Mouse (Mus musculus) embryonic facial prominence, embryonic 13.5 days (tissue): Measurements from ENCODE around the gene Mrtfa. TPM values are rescaled to one million over a fixed set of nuclear protein-coding genes. Genes with fewer than 3 reads are reported as not detected.

Experiments used
- ATAC-seq: fragments of 200-750 bp; cut with Nextera tagmentation; 2 replicates; pipeline ENCODE4 v1.8.0; 2017; ENCODE audit warnings: low read depth; ENCODE audit not compliant: insufficient number of reproducible peaks, insufficient read depth, low FRiP score, low TSS enrichment
- H3K27ac ChIP-seq: fragments of 300-500 bp; sonication (generic); 2 replicates; pipeline ENCODE4 v1.5.1; 2015; ENCODE audit warnings: moderate library complexity, mild to moderate bottlenecking, inconsistent platforms
- H3K27me3 ChIP-seq: fragments of 300-500 bp; sonication (generic); 2 replicates; pipeline ENCODE4 v1.6.1; 2015; ENCODE audit warnings: mild to moderate bottlenecking, inconsistent platforms
- H3K36me3 ChIP-seq: fragments of 300-500 bp; sonication (generic); 2 replicates; pipeline ENCODE4 v1.6.1; 2015; ENCODE audit warnings: mild to moderate bottlenecking, inconsistent platforms
- H3K4me1 ChIP-seq: fragments of 300-500 bp; sonication (generic); 2 replicates; pipeline ENCODE4 v1.6.1; 2015; ENCODE audit warnings: inconsistent platforms
- H3K4me2 ChIP-seq: fragments of 300-500 bp; sonication (generic); 2 replicates; pipeline ENCODE4 v1.6.1; 2015; ENCODE audit warnings: moderate library complexity, mild to moderate bottlenecking, inconsistent platforms
- H3K4me3 ChIP-seq: fragments of 300-500 bp; sonication (generic); 2 replicates; pipeline ENCODE4 v1.5.1; 2015; ENCODE audit warnings: mild to moderate bottlenecking, inconsistent platforms
- H3K9ac ChIP-seq: fragments of 300-500 bp; sonication (generic); 2 replicates; pipeline ENCODE4 v1.6.1; 2015; ENCODE audit warnings: mild to moderate bottlenecking, inconsistent platforms
- H3K9me3 ChIP-seq: fragments of 300-500 bp; sonication (generic); 2 replicates; pipeline ENCODE4 v1.6.1; 2016; ENCODE audit warnings: inconsistent platforms
- WGBS: fragments of 180-500 bp; shearing (Covaris S2); methylation state at CpG from one replicate; pipeline ENCODE4 v1.1.7; 2015; ENCODE audit warnings: mixed read lengths; 5-methylcytosine and 5-hydroxymethylcytosine counted together
- polyA plus RNA-seq: library from polyadenylated mRNA; unstranded; fragments of >200 nt; fragmentation: Nextera tagmentation; extraction: Ambion mirVana; gene quantifications from 2 replicates; pipeline ENCODE4 v1.2.1, GENCODE M21; 2015

The Mrtfa gene
- polyA plus RNA-seq, 1 experiment from 2014 or later: 26.5 TPM

DNA sequence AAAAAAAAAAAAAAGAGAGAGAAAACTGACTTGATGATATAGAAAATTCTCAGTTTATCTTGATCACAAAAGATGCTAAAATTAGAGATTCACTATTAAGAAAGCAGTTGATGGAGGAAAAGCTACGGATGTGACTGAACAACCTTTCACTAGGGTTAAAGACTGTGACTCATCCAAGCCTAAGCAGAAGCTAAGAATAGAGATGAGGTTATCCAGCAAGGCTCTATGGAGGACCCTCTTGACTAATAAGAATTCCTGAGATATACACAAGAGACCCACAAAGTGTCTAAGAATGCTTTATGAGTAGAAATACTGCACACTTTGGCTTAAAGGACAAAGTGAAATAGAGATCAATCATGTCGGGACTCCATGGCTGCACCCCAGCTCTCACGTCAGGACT lies 14.9 kb downstream of the Mrtfa start:
- Histone ChIP-seq H3K4me2 (no peak overlapping the region), H3K4me1 (peaks cover 14% of the 10 kb centered on the region; the same call in 1 of the 2 replicates), H3K9ac (no peak overlapping the region), H3K9me3 (no peaks in the 10 kb centered on the region), H3K4me3 (no peak overlapping the region), H3K27ac (no peak overlapping the region), H3K36me3 (peaks cover 4% of the 10 kb centered on the region; the same call in 1 of the 2 replicates), H3K27me3 (no peaks in the 10 kb centered on the region)
- no peak for ATAC-seq
- 89% methylated on average over 3 of the region's 3 CpGs for WGBS

DNA sequence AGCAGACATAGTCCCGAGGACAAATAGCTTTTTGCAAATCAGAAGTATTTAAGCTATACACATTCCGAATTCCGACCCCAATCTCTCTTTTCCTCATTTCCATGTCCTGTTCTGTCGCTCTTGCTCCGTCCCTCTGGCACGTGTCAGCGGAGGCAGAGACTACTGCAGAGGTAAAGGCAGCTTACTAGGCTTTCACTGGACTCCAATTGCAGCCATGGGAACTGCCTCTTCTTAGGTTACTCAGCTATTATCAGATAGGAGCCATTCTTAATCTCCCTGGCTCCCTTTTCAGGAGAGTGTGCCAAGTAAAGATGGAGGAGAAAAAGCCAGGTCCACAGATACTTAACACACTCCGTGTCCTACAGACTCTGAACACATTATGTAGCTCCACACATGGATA lies 18.3 kb downstream of the Mrtfa start:
- no peak for ATAC-seq
- peaks cover 4% of the 10 kb centered on the region; the same call in 1 of the 2 replicates for H3K36me3 ChIP-seq
- WGBS: 85% methylated on average over 8 of the region's 8 CpGs
- H3K4me2 ChIP-seq: no peak overlapping the region
- H3K9me3 ChIP-seq: no peaks in the 10 kb centered on the region
- no peaks in the 10 kb centered on the region for H3K27me3 ChIP-seq
- peaks cover 2% of the 10 kb centered on the region; the same call in 1 of the 2 replicates for H3K4me1 ChIP-seq
- no peak overlapping the region for H3K27ac ChIP-seq
- no peak overlapping the region for H3K9ac ChIP-seq
- no peak overlapping the region for H3K4me3 ChIP-seq

DNA sequence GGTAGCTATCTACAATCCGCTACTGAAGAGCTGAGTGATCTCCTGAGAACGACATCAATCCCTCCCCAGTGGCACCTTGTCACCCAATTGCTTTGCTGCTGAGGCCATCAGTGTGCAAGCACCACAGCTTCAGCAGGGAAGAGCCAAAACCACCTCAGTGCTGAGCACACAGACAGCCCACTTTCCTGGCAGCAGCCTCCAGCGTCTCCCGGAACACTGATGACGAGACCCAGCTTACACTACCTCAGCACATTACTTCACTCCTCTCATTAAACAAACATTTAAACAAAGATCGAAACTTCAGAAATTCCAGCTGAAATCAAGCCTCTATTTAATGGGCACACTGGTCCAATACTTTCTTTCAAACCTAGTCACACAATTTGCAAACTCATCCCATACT lies 21.8 kb downstream of the Mrtfa start:
- no peaks in the 10 kb centered on the region for H3K9me3 ChIP-seq
- 82% methylated on average over 6 of the region's 6 CpGs for WGBS
- no peak overlapping the region for H3K4me2 ChIP-seq
- no peak overlapping the region for H3K27ac ChIP-seq
- no peaks in the 10 kb centered on the region for H3K36me3 ChIP-seq
- no peak overlapping the region for H3K9ac ChIP-seq
- H3K4me3 ChIP-seq: no peak overlapping the region
- peaks cover 23% of the 10 kb centered on the region for H3K4me1 ChIP-seq
- no peaks in the 10 kb centered on the region for H3K27me3 ChIP-seq
- ATAC-seq: no peak

DNA sequence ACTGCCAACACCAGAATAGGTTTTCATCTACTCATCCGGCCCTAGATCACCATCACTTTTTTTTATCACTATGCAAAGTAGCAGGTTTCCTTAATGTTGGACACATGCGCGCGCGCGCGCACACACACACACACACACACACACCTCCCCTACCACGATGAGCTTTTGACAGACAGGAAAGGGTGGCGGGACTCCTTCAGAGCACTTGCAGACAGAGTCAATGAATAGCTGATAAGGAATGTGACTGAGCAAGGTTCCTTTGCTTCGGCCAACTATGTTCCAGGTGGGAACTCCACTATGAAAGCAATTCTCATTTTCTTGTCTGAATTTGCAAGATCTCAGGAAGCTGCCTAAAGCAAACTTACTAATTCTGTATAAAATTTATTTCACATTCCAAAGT lies 22.7 kb downstream of the Mrtfa start:
- H3K9me3 ChIP-seq: no peaks in the 10 kb centered on the region
- H3K4me1 ChIP-seq: peaks cover 23% of the 10 kb centered on the region
- H3K4me3 ChIP-seq: no peak overlapping the region
- H3K9ac ChIP-seq: no peak overlapping the region
- 88% methylated on average over 10 of the region's 10 CpGs for WGBS
- ATAC-seq: no peak
- H3K27me3 ChIP-seq: no peaks in the 10 kb centered on the region
- H3K4me2 ChIP-seq: no peak overlapping the region
- no peak overlapping the region for H3K27ac ChIP-seq
- no peaks in the 10 kb centered on the region for H3K36me3 ChIP-seq

DNA sequence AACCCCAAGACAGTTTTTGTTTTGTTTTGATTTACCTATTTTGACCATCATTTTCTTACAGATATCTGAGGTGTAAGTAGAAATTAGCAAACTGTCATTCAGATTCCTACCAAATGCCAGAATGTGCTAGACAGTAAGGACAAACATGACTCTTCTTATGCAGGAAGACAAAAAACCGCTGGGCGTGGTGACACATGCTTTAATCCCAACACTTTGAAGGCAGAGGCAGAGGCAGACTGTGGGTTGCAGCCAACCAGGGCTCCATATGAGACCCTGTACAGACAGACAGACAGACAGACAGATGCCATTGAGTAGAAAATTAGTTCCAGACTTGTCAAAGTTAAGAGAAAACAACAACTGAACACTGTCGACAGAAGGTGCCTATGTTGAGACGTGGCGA lies 24.3 kb downstream of the Mrtfa start:
- no peaks in the 10 kb centered on the region for H3K27me3 ChIP-seq
- H3K4me1 ChIP-seq: peaks cover 23% of the 10 kb centered on the region
- H3K4me2 ChIP-seq: no peak overlapping the region
- no peak for ATAC-seq
- no peak overlapping the region for H3K9ac ChIP-seq
- H3K27ac ChIP-seq: no peak overlapping the region
- H3K4me3 ChIP-seq: no peak overlapping the region
- H3K9me3 ChIP-seq: no peaks in the 10 kb centered on the region
- WGBS: 78% methylated on average over 5 of the region's 5 CpGs
- no peaks in the 10 kb centered on the region for H3K36me3 ChIP-seq

DNA sequence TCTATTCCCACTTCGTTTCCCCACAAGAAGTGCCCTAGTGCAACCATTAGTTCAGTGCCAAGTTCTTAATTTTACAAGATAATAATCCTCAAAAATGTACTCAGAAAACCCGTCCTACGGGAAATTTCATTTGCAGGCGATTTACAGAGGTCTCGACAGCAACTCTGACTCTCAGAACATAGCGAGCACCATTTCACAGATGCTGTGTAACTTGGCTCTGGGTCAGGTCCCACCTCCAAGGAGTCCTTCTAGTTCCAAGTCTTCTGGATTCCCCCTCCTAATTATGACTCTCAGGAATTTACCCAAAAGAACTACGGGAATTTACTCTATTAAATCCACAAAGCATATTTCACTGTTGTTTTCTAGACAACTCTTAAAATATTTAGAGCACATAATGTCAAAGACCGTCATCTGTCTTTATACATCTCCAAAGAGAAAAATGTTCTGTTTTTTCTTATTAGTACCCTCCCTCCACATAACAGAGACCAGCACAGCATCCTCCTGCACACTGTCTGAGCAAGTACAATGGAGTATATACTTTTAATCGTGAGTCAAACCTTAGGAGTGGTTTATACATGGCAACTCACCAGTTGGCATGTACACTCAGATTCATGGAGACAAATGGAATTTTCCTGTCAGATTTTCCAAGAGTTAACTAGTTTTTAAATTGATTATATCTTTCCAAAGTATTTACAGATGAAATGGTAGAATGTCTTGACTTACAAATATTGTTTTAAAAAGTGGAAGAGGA lies 25.8 kb downstream of the Mrtfa start:
- H3K4me2 ChIP-seq: no peak overlapping the region
- H3K4me1 ChIP-seq: peaks cover 27% of the 10 kb centered on the region
- no peaks in the 10 kb centered on the region for H3K36me3 ChIP-seq
- no peaks in the 10 kb centered on the region for H3K9me3 ChIP-seq
- no peak for ATAC-seq
- H3K4me3 ChIP-seq: no peak overlapping the region
- WGBS: 59% methylated on average over 9 of the region's 9 CpGs
- no peak overlapping the region for H3K9ac ChIP-seq
- H3K27me3 ChIP-seq: no peaks in the 10 kb centered on the region
- H3K27ac ChIP-seq: peak overlapping the region; percentile 64

DNA sequence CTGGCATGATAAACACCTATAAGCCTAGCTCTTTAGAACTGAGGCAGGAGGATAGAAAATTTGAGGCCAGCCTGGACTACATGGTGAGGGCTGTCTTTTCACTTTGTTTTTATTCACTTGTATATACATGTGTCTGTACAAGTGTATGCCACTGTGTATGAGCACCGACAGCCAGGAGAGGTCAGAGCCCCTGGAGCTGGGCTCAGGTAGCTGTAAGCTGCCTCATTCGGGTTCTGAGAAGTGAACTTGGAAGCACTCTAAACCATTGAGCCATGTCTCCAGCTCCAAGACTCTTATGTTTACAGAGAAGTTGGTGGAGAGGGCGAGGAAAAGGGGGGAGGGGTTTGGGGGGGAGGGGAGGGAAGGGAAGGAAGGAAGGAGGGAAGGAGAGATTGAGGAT lies 29.0 kb downstream of the Mrtfa start:
- no peak for ATAC-seq
- no peak overlapping the region for H3K4me3 ChIP-seq
- H3K4me1 ChIP-seq: peaks cover 37% of the 10 kb centered on the region
- no peak overlapping the region for H3K27ac ChIP-seq
- no peak overlapping the region for H3K4me2 ChIP-seq
- no peak overlapping the region for H3K9ac ChIP-seq
- no peaks in the 10 kb centered on the region for H3K27me3 ChIP-seq
- no peaks in the 10 kb centered on the region for H3K9me3 ChIP-seq
- WGBS: 73% methylated on average over 3 of the region's 3 CpGs
- H3K36me3 ChIP-seq: no peaks in the 10 kb centered on the region

DNA sequence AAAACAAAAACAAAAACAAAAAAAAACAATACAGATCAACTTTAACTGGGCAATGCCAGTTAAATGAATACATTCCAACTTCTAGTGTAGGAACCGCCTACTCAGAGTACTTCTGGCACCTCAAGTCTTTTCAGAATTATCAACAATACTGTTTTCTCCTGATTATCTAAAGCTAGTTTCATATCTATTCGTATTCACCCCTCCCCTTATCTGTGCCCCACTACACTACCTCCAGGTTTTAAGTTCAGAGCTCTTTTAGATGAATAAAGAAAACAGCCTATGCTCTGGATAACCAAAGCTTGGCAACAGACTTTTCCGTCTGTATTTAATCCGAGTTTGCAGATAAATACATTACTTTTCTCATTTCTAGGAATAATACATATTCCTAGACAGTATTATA lies 29.9 kb downstream of the Mrtfa start:
- no peak for ATAC-seq

DNA sequence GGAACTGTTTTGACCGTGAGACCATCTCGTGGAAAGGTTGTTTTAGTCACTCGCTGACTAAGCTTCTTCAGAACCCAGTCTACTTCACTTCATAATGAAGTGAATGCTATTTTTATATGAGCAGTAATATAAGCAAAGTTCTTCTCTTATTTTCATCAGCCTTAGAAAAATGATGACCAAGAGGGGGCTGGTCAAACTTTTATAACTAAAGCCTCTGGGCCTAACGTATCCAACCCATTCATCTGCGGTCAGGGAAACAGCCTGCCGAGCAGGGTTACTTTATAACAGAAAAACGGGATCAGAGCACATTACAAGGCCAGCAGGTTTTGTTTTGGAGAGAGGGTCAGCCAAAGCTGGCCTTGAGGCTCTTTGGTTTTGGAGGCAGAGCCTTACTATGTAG lies 31.3 kb downstream of the Mrtfa start:
- Histone ChIP-seq H3K4me3 (no peak overlapping the region), H3K27ac (no peak overlapping the region), H3K9ac (no peak overlapping the region), H3K4me1 (peaks cover 30% of the 10 kb centered on the region), H3K36me3 (no peaks in the 10 kb centered on the region), H3K27me3 (no peaks in the 10 kb centered on the region), H3K4me2 (no peak overlapping the region), H3K9me3 (no peaks in the 10 kb centered on the region)
- no peak for ATAC-seq
- WGBS: 82% methylated on average over 7 of the region's 7 CpGs

More for the DNA sequence above, 29.9 kb downstream of the Mrtfa start:
- H3K4me2 ChIP-seq: no peak overlapping the region
- H3K27me3 ChIP-seq: no peaks in the 10 kb centered on the region
- no peaks in the 10 kb centered on the region for H3K9me3 ChIP-seq
- H3K4me1 ChIP-seq: peaks cover 35% of the 10 kb centered on the region
- no peak overlapping the region for H3K27ac ChIP-seq
- WGBS: 87% methylated on average over 4 of the region's 4 CpGs
- H3K4me3 ChIP-seq: no peak overlapping the region
- H3K36me3 ChIP-seq: no peaks in the 10 kb centered on the region
- H3K9ac ChIP-seq: no peak overlapping the region

DNA sequence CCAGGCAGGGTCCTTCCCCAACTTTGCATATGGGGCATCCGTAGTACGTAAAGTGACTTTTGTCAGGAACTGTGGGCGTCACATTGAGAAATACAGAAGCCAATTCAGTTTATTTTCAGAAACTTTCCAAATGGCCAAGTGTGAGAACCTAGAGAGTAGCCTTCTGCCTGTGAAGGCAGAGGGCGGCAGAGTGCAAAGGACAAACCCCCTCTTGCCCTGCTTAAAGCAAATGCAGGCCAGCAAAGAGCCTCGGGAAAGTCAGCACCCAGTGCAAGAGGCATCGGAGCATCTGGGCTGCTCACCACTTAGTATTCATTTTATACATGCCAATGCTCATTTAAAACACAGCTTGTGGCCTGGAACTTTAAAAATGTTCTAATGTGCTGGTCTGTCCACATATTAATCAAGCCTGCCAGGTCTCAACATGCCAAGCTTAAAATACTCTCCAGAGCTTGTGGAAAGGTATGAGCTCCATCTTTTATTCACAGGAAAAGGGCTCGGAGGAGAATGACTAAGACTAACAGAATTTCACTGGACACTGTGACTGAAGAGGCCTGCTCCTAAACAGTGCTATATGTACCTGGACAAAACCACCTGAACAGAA lies 31.9 kb downstream of the Mrtfa start:
- no peaks in the 10 kb centered on the region for H3K36me3 ChIP-seq
- H3K4me2 ChIP-seq: no peak overlapping the region
- 76% methylated on average over 7 of the region's 7 CpGs for WGBS
- no peak overlapping the region for H3K27ac ChIP-seq
- H3K27me3 ChIP-seq: no peaks in the 10 kb centered on the region
- H3K4me3 ChIP-seq: no peak overlapping the region
- no peak overlapping the region for H3K9ac ChIP-seq
- peaks cover 28% of the 10 kb centered on the region; the same call in 1 of the 2 replicates for H3K4me1 ChIP-seq
- no peaks in the 10 kb centered on the region for H3K9me3 ChIP-seq
- no peak for ATAC-seq

DNA sequence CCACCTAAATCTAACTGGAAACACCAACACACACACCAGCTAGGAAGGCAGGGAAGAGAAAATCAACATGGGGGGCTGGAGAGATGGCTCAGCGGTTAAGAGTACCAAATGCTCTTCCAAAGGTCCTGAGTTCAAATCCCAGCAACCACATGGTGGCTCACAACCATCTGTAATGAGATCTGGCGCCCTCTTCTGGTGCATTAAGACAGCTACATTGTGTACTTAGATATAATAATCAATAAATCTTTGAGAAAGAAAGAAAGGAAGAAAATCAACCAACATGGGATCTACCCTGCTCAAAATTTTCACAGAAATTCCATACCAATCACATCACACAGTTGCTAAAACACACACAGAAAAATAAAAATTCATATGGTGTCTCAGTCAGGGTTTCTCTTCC lies 34.1 kb downstream of the Mrtfa start:
- no peaks in the 10 kb centered on the region for H3K36me3 ChIP-seq
- H3K9ac ChIP-seq: no peak overlapping the region
- no peak overlapping the region for H3K4me2 ChIP-seq
- H3K27me3 ChIP-seq: no peaks in the 10 kb centered on the region
- 85% methylated on average over 2 of the region's 2 CpGs for WGBS
- H3K27ac ChIP-seq: no peak overlapping the region
- no peak overlapping the region for H3K4me3 ChIP-seq
- peaks cover 28% of the 10 kb centered on the region; the same call in 1 of the 2 replicates for H3K4me1 ChIP-seq
- ATAC-seq: no peak
- H3K9me3 ChIP-seq: no peaks in the 10 kb centered on the region

DNA sequence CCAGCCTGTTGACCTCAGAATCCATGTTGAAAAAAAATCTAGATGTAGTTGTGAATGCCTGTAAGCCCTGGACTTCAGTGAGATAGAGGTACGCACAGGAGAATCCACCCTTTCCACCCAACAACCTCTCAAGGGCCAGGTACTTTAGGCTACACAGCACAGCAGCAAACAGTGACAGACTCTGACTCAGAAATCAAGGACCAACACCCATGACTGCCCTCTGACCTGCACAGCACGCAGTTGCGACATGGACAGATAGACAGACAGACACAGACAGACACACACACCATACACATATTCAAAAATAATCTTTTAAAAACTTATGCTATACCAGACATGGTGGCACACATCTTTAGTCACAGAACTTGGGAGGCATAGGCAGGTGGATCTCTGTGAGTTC lies 34.7 kb downstream of the Mrtfa start:
- Histone ChIP-seq H3K9me3 (no peaks in the 10 kb centered on the region), H3K4me2 (no peak overlapping the region), H3K4me3 (no peak overlapping the region), H3K4me1 (peaks cover 28% of the 10 kb centered on the region; the same call in 1 of the 2 replicates), H3K27ac (no peak overlapping the region), H3K9ac (no peak overlapping the region), H3K36me3 (no peaks in the 10 kb centered on the region), H3K27me3 (no peaks in the 10 kb centered on the region)
- no peak for ATAC-seq
- 93% methylated on average over 3 of the region's 3 CpGs for WGBS
